Mouse (Mus musculus) liver, embryonic 14.5 days (tissue): ENCODE measurements at regions not wholly inside any gene's neighbourhood (a gene's known extent, or its start where the extent isn't known, plus 50 kb on each side); places are given as distances from the start of the nearest gene placed in this dataset.

ENCODE experiments used
- CTCF ChIP-seq: IDR thresholded peaks from 2 replicates; pipeline ENCODE4 v1.5.1; 2016; ENCODE audit warnings: antibody characterized with exemption, low read depth, control low read depth
- EP300 ChIP-seq: IDR thresholded peaks from 2 replicates; pipeline ENCODE4 v1.6.1; 2016; ENCODE audit warnings: antibody characterized with exemption, low read depth

DNA sequence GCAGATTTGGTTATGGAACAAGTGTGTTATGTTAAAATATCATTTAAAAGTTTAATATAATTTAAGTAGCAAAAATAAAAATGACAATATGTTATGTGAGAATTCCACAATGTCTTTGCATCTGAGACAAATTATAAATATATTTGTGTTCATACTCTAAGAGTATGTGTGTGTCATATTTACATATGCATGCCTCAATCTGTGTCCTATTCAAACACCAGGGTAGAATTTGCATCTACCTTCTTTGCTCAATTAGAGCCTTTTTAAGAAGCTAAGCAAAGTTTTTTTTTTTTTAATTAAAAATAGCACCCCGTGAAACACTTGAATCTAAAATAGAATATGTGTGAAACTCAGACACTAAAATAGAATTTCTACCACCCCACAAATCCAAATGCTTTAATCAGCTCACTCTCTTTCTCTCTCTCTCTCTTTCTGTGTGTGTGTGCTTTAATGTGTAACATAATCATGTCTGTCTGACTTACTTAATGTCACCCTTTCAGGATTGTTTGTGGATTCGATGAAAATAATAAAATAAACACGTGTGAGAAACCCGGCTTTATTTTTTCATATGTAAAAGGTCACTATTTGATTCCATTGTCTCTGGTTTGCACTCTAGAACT, 1019.6 kb downstream of the Pcdh7 start:
- TF ChIP-seq CTCF (no peak), EP300 (no peak)
